Mouse (Mus musculus): ENCODE data around the gene Ms4a18. TPM values are rescaled to one million over a fixed set of nuclear protein-coding genes. Genes with fewer than 3 reads are reported as not detected.

Ms4a18 gene
- not detected for total RNA-seq (2023)

DNA sequence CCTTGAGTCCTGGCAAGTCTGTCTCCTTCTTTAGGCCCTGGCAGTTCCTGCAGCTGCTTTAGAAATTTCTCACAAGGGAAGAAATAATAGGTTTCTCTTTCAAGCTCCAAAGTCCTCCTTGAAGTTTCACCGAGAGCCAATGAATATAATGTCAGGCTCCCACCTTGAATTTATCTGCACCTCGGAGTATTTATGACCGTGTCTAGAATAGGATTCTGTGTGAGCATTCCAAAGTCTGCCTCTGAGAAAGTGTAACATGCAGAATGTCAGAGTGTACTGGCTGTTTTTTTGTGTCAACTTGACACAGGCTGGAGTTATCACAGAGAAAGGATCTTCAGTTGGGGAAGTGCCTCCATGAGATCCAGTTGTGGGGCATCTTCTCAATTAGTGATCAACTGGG, at the start of gene Ms4a18:
Gene Ms4a18 (minus strand): TSS at position 141 of the 400 bp plus-strand sequence.

DNA sequence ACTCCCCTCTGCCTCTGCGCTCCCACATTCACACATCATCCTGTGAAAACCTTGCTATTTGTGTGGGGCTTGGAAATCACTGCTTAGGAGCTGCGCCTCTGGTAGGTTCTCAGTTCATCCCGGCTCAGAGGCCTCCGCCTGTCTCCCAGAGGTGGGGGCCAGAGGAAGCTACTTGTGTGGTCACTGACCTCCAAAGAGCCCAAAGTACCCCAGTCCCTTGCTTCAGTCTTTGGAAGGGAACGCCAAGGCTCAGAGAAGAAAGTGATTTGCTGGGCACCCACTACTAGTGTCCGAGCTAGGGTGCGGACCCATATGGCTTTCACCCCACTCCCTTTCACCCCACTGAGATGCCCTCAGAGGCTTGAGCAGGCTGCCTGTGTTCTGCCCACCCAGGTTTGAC, 24.7 kb downstream of the Ms4a18 start, which contains the start of gene Ms4a15:
Gene Ms4a15 (minus strand): TSS at position 101 of the 400 bp plus-strand sequence.

DNA sequence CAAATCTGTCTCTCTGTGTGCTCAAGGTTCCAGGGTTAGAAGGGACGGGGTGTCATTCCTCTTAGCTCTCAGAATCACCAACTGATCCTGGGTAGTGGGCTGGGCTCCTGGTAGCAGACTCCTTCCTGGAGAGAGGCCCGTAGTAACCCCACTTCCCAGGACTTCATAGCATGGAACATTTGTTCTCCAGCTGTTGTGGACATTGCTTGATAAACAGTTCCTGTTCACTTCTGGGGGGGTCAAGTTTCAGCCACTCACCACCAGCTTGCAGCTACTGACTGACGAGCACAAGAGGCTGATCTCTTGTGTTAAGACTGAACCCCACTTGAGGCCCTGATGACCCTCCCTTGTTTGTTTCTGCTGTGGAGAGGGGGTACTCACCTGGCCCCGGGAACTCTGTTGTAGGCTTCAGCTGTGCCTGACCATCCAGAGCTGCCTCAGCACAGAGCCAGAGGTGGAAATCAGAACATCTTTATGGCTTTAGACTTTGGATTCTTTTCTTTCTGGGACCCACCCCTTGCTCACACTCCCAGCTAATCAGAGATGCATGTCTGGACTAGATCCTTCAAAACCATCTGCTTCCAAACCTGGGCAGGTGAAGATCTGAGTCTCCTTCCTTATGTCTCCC, 43.5 kb downstream of the Ms4a18 start, which contains the start of gene Ms4a10:
Gene Ms4a10 (minus strand): TSS at position 433 of the 628 bp plus-strand sequence.

DNA sequence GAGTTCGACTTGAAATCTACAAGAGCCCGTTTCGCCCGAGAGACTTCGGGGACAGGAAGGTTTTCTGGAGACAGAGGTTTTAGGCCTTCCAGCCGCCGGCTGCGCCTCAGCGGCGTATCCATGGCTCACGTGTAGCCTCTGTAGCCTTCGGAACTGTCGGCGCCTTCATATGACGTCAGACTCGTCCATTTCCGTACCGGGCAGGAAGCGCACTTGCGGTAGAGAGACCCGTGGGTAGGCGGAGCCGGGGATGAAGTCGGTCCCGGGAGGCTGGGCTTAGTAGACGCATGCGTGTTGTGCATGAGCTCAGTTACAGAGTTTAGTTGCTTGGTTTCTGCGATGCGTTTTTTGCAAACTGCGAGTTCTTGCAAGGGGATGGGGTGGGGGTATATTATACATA, 68.7 kb downstream of the Ms4a18 start, which contains the start of gene Ccdc86:
Gene Ccdc86 (minus strand): TSS at position 155 of the 400 bp plus-strand sequence.

Other genes with a start within 250 kb of the Ms4a18 start
- 291 TPM for gene Cd6, start 188.0 kb downstream of the Ms4a18 start, total RNA-seq (2023)
- 2.1 TPM for gene Slc15a3, start 178.3 kb downstream of the Ms4a18 start, total RNA-seq (2023)
- gene Tmem132a, start 148.1 kb downstream of the Ms4a18 start, total RNA-seq (2023), result 0.44 TPM
- 27.3 TPM for gene Tmem109, start 136.0 kb downstream of the Ms4a18 start, total RNA-seq (2023)
- 109 TPM for gene Prpf19, start 122.8 kb downstream of the Ms4a18 start, total RNA-seq (2023)
- not detected for gene Zp1, start 97.4 kb downstream of the Ms4a18 start, total RNA-seq (2023)
- gene Ptgdr2, start 80.9 kb downstream of the Ms4a18 start, total RNA-seq (2023), result not detected
- 25.2 TPM for gene Ccdc86, start 68.8 kb downstream of the Ms4a18 start, total RNA-seq (2023)
- gene Ms4a10, start 43.4 kb downstream of the Ms4a18 start, total RNA-seq (2023), result not detected
- gene Ms4a15, start 24.8 kb downstream of the Ms4a18 start, total RNA-seq (2023), result not detected
- 1.5 TPM for gene Ms4a8a, start 63.1 kb upstream of the Ms4a18 start, total RNA-seq (2023)
- not detected for gene 1700017D01Rik, start 112.8 kb upstream of the Ms4a18 start, total RNA-seq (2023)
- not detected for gene 1700025F22Rik, start 147.3 kb upstream of the Ms4a18 start, total RNA-seq (2023)
- gene Ms4a13, start 178.7 kb upstream of the Ms4a18 start, total RNA-seq (2023), result not detected
- not detected for gene Ms4a12, start 214.4 kb upstream of the Ms4a18 start, total RNA-seq (2023)
- gene Ms4a1, start 248.2 kb upstream of the Ms4a18 start, total RNA-seq (2023), result 23.8 TPM

Data from CD4-positive naive resting alpha-beta T cell, adult 57 days (primary cell).